Mouse (Mus musculus): ENCODE data around the gene Clybl. TPM values are rescaled to one million over a fixed set of nuclear protein-coding genes. Genes with fewer than 3 reads are reported as not detected.

Clybl gene
- polyA plus RNA-seq, 1 experiment from 2014 or later, result 27.2 TPM

DNA sequence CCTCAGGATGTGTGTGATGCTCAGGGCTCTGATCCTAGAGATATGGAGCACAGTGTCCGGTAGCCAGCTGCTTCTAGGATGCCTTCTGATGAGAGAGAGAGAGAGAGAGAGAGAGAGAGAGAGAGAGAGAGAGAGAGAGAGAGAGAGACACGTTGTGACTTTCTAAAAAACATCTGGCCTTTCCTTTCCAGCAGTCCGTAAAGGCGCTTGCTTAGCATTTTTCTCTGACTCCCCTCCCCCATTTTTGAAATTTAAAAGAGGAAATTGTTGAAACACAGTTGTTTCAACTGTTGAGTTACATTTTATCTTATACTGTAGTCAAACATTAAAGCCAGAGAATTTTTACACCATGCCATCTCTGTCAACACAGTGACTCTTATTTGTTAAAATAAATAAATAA, 114.9 kb downstream of the Clybl start:
- Histone ChIP-seq H3K27ac (no peak overlapping the region), H3K4me3 (replicated peaks) (no peak overlapping the region), H3K27me3 (no peaks in the 10 kb centered on the region), H3K36me3 (no peaks in the 10 kb centered on the region), H3K4me1 (no peaks in the 10 kb centered on the region), H3K9ac (no peak overlapping the region), H3K4me2 (no peak overlapping the region), H3K9me3 (replicated peaks) (no peaks in the 10 kb centered on the region)
- no peak for ATAC-seq (replicated peaks; ENCODE audit: low FRiP score)
- 51% methylated on average over 4 of the region's 4 CpGs for WGBS

DNA sequence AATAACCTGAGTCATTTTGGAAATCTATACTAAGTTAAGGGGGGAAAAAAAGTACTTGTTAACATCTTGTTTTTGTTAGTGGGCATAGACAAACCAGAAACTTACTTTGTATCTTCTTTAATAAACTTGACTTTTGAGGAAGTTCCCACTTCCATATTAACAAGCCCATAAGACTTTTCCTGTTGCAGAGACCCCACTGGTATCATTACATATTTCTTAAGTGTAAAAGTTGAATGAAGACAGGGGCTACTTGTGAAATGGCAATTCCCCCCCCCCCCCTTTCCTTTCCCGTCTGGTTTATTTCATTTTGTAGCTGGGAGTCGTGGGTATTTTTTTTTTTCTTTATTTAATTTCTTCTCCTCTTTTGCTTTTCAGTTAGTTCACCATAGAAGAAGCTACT, 115.4 kb downstream of the Clybl start:
- no peaks in the 10 kb centered on the region for H3K27me3 ChIP-seq
- no peaks in the 10 kb centered on the region for H3K36me3 ChIP-seq
- no peak overlapping the region for H3K4me3 ChIP-seq (replicated peaks)
- H3K9me3 ChIP-seq (replicated peaks), result no peaks in the 10 kb centered on the region
- no peak overlapping the region for H3K4me2 ChIP-seq
- ATAC-seq (replicated peaks; ENCODE audit: low FRiP score), result no peak
- WGBS, result 59% methylated on average over 2 of the region's 2 CpGs
- no peak overlapping the region for H3K27ac ChIP-seq
- H3K4me1 ChIP-seq, result no peaks in the 10 kb centered on the region
- no peak overlapping the region for H3K9ac ChIP-seq

DNA sequence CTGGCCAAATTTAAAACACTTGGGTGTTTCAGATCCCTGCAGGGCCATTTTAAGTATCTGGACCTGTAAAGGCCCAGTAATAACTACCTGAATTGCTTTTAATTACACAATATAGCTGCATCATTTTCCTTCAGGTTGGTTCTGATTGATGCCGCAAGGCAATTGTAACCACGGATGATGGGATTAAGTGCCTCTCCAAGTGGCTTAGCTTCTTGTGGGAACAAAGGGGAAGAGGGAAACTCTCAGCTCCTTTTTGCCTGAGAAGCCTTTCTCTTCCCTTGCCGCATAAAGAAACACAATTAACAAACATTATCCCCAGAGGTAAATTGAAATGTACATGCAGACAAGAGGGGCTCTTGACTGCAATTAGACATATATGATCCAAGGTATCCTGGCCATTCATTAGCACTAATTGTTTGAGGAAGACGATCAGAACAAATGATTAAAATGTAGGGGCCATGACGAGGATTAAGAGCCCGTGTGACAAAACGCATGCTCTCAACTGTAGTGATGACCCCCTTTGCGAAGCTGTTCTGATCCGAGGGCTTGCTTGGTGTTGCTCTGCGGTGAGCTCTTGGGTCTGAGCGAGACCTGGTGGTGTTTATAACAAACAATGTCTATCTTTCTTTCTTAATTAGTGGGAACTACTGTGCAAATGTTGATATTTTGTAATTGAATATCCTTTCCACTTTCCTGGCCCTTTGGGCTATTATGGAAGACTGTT, 116.0 kb downstream of the Clybl start:
- Histone ChIP-seq H3K9ac (no peak overlapping the region), H3K27ac (no peak overlapping the region), H3K27me3 (no peaks in the 10 kb centered on the region), H3K36me3 (no peaks in the 10 kb centered on the region), H3K9me3 (replicated peaks) (no peaks in the 10 kb centered on the region), H3K4me2 (no peak overlapping the region), H3K4me1 (no peaks in the 10 kb centered on the region), H3K4me3 (replicated peaks) (no peak overlapping the region)
- ATAC-seq (replicated peaks; ENCODE audit: low FRiP score), result no peak
- WGBS, result 62% methylated on average over 11 of the region's 11 CpGs

DNA sequence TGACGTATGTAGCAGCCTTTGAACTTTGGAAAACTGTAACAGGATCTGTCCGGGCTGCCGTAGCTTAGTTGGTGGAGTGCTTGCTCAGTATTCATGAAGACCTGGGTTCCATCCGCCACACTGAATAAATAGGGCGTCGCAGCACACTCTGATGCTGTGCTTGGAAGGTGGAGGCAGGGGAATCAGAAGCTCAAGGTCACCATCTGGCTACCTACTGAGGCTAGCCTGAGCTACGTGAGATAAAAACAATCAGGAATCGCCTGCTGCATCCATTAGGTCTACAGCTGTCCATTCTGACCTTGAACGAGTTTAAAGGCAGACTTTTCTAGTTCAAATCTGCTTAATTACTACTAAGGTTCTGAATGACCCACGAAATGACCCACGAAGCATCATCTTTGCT, 118.8 kb downstream of the Clybl start:
- Histone ChIP-seq H3K4me3 (replicated peaks) (no peak overlapping the region), H3K9me3 (replicated peaks) (no peaks in the 10 kb centered on the region), H3K4me2 (no peak overlapping the region), H3K36me3 (no peaks in the 10 kb centered on the region), H3K27ac (no peak overlapping the region), H3K9ac (no peak overlapping the region), H3K4me1 (no peaks in the 10 kb centered on the region), H3K27me3 (no peaks in the 10 kb centered on the region)
- no peak for ATAC-seq (replicated peaks; ENCODE audit: low FRiP score)
- WGBS, result 74% methylated on average over 11 of the region's 11 CpGs

DNA sequence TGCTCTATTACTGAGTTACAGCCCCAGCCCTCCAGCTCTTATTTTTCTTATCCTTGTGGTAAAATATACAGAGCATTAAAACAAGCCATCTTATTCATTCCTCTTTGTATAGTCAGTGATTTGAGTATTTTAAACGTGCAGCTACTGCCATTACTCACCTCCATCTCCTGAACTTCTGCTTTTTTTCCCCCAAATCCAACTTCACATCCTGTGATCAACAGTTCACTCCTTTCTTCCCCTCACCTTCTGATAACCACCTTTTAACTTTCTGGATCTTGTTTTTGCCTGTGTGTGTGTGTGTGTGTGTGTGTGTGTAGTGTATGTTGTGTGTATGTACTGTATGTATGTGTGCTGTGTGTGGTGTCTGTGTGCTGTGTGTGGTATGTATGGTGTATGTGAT, 122.3 kb downstream of the Clybl start:
- Histone ChIP-seq H3K4me1 (no peaks in the 10 kb centered on the region), H3K4me3 (replicated peaks) (no peak overlapping the region), H3K27ac (no peak overlapping the region), H3K9ac (no peak overlapping the region), H3K4me2 (no peak overlapping the region), H3K9me3 (replicated peaks) (no peaks in the 10 kb centered on the region), H3K36me3 (no peaks in the 10 kb centered on the region), H3K27me3 (no peaks in the 10 kb centered on the region)
- WGBS, result 62% methylated on average over 1 of the region's 1 CpGs
- no peak for ATAC-seq (replicated peaks; ENCODE audit: low FRiP score)

DNA sequence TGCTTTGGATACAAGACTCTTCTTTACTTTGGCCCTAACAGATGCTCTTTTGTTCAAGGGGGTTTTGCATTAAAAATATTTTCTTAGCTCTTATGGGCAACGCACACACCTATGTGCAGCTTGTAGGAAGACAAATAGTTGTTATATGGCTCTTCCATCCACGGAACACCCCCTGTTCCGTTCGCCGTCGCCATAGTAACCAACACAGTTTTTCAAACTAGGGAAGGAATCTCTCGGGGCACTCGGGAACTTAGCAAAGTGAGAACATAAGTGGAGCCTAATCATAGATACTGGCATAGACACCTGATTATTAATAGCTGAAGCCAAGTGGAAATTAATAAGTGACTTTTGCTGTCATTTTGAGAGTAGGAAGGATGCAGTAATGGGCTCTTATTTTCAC, 123.6 kb downstream of the Clybl start:
- Histone ChIP-seq H3K9me3 (replicated peaks) (no peaks in the 10 kb centered on the region), H3K4me3 (replicated peaks) (no peak overlapping the region), H3K27ac (no peak overlapping the region), H3K4me2 (no peak overlapping the region), H3K36me3 (no peaks in the 10 kb centered on the region), H3K9ac (no peak overlapping the region), H3K27me3 (no peaks in the 10 kb centered on the region), H3K4me1 (no peaks in the 10 kb centered on the region)
- WGBS, result 73% methylated on average over 8 of the region's 8 CpGs
- no peak for ATAC-seq (replicated peaks; ENCODE audit: low FRiP score)

DNA sequence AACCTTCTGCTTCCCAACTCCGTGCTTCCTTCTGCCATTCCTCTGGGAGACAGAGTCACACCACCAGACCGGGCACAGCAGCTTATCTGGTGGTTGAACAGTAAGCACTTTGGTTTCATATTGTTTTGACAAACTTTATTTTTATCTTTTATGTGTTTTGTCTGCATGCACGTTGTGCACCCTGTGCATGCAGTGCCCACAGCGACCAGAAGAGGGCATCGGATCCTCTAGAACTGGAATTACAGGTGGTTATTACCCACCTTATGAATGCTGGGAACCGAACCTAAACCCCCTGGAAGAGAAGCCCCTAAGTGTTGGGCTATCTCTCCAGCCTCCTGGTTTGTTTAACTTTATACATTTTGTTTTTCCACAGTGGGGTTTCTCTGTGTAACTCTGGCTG, 130.9 kb downstream of the Clybl start:
- no peaks in the 10 kb centered on the region for H3K9me3 ChIP-seq (replicated peaks)
- no peak overlapping the region for H3K4me3 ChIP-seq (replicated peaks)
- no peak overlapping the region for H3K9ac ChIP-seq
- H3K27ac ChIP-seq, result no peak overlapping the region
- H3K27me3 ChIP-seq, result no peaks in the 10 kb centered on the region
- no peaks in the 10 kb centered on the region for H3K36me3 ChIP-seq
- no peak for ATAC-seq (replicated peaks; ENCODE audit: low FRiP score)
- 91% methylated on average over 6 of the region's 6 CpGs for WGBS
- H3K4me2 ChIP-seq, result no peak overlapping the region
- H3K4me1 ChIP-seq, result no peaks in the 10 kb centered on the region

DNA sequence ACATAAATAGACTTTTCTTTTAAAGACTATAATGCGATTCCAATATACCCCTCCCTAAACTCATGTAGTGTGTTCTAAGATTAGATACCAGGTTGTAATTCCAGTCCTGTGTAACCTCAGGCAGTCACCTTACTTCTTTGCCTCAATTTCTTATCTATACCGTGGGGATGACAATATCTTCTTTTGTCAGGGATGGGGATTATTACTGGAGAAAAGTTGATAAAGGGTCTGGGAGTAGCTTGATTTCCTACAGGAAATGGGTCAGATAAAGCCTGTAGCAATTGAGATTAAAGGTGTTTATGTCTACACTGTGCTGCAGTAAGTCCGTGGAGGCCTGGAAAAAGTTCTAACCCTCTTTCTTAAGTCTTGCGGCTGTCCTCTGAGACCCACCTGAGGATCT, 131.8 kb downstream of the Clybl start:
- Histone ChIP-seq H3K4me1 (no peaks in the 10 kb centered on the region), H3K4me2 (no peak overlapping the region), H3K9me3 (replicated peaks) (no peaks in the 10 kb centered on the region), H3K27me3 (no peaks in the 10 kb centered on the region), H3K36me3 (no peaks in the 10 kb centered on the region), H3K4me3 (replicated peaks) (no peak overlapping the region), H3K27ac (no peak overlapping the region), H3K9ac (no peak overlapping the region)
- no peak for ATAC-seq (replicated peaks; ENCODE audit: low FRiP score)
- 91% methylated on average over 4 of the region's 4 CpGs for WGBS

DNA sequence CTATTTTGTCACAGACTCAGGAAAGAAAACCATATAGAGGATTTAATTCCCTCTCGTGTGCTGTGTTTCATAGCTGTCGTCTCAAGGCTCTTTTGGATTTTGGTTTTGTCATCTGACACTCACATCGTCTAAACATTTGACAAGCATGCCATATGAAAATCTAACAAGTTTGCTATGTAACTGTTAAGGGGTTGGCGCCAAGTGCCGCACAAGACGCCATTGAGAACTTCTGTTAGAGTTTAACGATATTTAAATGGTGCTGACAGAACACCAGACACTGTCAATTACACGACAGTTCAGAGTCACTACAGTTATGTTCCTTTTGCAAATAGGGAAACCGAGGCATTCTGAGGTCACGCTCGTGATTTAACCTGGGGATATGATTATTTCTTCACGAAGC, 134.2 kb downstream of the Clybl start:
- 92% methylated on average over 12 of the region's 12 CpGs for WGBS

DNA sequence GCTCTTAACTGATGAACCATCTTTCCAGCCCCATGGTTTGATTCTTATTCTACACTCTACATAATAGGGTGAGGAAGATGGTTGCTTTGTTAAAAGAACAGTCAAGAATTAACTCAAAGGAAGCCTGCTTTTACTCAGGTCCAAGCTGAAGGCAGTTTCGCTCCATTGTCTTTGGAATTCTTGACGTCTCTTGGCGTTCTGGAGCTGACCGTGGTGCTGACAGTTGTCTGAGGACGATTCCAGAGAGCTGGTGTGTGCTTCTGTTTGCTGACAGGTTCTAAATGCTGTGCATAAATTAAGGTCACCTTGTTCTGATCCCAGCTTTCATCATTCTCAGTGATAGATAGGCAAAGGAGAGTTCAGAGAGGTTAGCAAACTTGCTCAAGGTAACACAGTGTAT, 140.6 kb downstream of the Clybl start:
- no peaks in the 10 kb centered on the region for H3K4me1 ChIP-seq
- no peak overlapping the region for H3K4me3 ChIP-seq (replicated peaks)
- H3K9ac ChIP-seq, result no peak overlapping the region
- no peak overlapping the region for H3K27ac ChIP-seq
- no peaks in the 10 kb centered on the region for H3K9me3 ChIP-seq (replicated peaks)
- no peak for ATAC-seq (replicated peaks; ENCODE audit: low FRiP score)
- 18% methylated on average over 5 of the region's 5 CpGs for WGBS
- H3K36me3 ChIP-seq, result no peaks in the 10 kb centered on the region
- no peaks in the 10 kb centered on the region for H3K27me3 ChIP-seq
- H3K4me2 ChIP-seq, result no peak overlapping the region

More for the DNA sequence above, 134.2 kb downstream of the Clybl start:
- H3K4me3 ChIP-seq (replicated peaks), result no peak overlapping the region
- no peak overlapping the region for H3K27ac ChIP-seq
- H3K4me2 ChIP-seq, result no peak overlapping the region
- H3K36me3 ChIP-seq, result no peaks in the 10 kb centered on the region
- no peak for ATAC-seq (replicated peaks; ENCODE audit: low FRiP score)
- H3K9me3 ChIP-seq (replicated peaks), result no peaks in the 10 kb centered on the region
- H3K27me3 ChIP-seq, result no peaks in the 10 kb centered on the region
- no peaks in the 10 kb centered on the region for H3K4me1 ChIP-seq
- no peak overlapping the region for H3K9ac ChIP-seq

DNA sequence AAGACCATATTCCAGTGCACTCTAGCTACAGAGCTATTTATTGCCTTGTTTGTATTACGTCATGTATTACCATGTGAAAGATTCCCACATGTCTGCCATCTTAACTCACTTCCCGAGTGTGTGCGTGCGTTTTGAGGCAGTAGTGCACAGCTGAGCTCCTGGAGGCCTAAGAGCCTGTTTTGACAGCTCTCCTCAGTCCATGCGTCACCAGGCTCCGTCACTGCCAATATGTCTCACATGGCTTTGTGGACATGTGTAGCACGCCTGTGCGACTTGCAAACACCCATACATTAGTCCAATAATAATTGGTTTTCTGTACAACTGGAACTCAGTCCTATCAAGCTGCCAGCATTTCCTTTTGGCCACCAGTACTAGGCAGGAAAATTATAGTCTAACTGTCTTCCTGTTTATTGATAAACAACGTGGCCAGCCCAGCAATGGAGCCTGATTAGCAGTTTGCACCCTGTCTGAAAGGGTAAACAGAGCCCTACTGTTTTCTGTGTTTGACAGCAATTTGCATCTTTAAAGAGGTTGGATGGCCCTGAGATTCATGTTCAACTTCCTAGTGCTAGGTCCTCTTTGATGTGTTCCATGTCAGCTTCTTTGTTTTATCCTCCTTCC, 142.4 kb downstream of the Clybl start:
- WGBS, result 81% methylated on average over 9 of the region's 9 CpGs

DNA sequence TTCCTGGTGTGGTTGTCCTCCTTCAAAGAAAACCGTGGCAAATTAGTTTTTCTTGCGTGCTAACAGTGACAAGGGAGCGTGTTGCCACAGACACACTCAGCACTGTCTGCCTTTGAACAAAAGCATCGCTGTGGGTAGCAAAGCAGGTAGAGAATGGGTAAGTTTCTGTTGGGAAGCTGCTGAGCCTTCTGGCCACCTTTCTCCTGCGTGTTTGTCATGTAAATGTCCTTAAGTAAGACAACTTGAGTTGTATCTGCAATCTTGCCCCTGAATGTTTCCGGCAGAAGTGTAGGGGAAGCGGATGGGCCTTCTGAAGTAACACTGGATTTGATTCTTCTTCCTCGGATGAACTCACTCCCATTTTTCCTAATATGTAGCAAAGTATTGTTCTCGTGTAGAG, 148.6 kb downstream of the Clybl start:
- Histone ChIP-seq H3K27ac (no peak overlapping the region), H3K27me3 (no peaks in the 10 kb centered on the region), H3K36me3 (no peaks in the 10 kb centered on the region), H3K9ac (no peak overlapping the region), H3K4me3 (replicated peaks) (no peak overlapping the region), H3K9me3 (replicated peaks) (no peaks in the 10 kb centered on the region), H3K4me1 (0 out of 2 replicates have a peak, but pooled peaks cover 8% of the 10 kb centered on the region), H3K4me2 (no peak overlapping the region)
- WGBS, result 82% methylated on average over 9 of the region's 9 CpGs
- ATAC-seq (replicated peaks; ENCODE audit: low FRiP score), result no peak

More for the DNA sequence above, 142.4 kb downstream of the Clybl start:
- H3K27me3 ChIP-seq, result no peaks in the 10 kb centered on the region
- H3K36me3 ChIP-seq, result no peaks in the 10 kb centered on the region
- ATAC-seq (replicated peaks; ENCODE audit: low FRiP score), result no peak
- no peak overlapping the region for H3K9ac ChIP-seq
- no peak overlapping the region for H3K4me2 ChIP-seq
- no peak overlapping the region for H3K27ac ChIP-seq
- H3K4me1 ChIP-seq, result no peaks in the 10 kb centered on the region
- H3K4me3 ChIP-seq (replicated peaks), result no peak overlapping the region
- H3K9me3 ChIP-seq (replicated peaks), result no peaks in the 10 kb centered on the region

DNA sequence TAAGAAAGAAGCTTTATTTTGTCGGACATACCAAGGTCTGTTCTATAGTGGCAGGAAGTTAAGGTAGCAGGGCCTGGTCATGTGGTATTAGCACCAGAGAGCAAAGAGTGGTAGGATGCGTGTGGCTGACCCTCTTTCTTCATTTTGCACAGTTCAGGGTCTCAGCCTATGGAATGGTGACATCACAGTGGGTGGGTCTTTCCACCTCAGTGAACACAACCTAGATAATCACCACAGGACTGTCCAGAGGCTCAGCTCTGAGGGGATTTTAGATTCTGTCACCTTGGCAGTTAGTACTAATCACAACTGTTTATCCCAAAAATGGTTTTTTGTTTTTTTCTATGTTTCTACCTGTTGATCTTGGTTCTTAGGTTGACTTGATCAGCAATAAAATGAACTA, 149.2 kb downstream of the Clybl start:
- H3K36me3 ChIP-seq, result no peaks in the 10 kb centered on the region
- H3K4me3 ChIP-seq (replicated peaks), result no peak overlapping the region
- no peak overlapping the region for H3K27ac ChIP-seq
- ATAC-seq (replicated peaks; ENCODE audit: low FRiP score), result no peak
- 0 out of 2 replicates have a peak, but pooled peaks cover 8% of the 10 kb centered on the region for H3K4me1 ChIP-seq
- H3K27me3 ChIP-seq, result no peaks in the 10 kb centered on the region
- no peaks in the 10 kb centered on the region for H3K9me3 ChIP-seq (replicated peaks)
- no peak overlapping the region for H3K4me2 ChIP-seq
- no peak overlapping the region for H3K9ac ChIP-seq
- 89% methylated on average over 2 of the region's 2 CpGs for WGBS

Data from kidney, embryonic 15.5 days (tissue).